Mouse (Mus musculus) urinary bladder, postnatal 36 days (tissue): ENCODE measurements around the gene Arpc1a.

Source experiments
- DNase-seq, 2 experiments: peaks; one replicate each; pipeline ENCODE4 v3.0.0; 2022; ENCODE audit warnings: low spot score in 2 of 2, mixed read lengths in 1 of 2

The Arpc1a gene

DNA sequence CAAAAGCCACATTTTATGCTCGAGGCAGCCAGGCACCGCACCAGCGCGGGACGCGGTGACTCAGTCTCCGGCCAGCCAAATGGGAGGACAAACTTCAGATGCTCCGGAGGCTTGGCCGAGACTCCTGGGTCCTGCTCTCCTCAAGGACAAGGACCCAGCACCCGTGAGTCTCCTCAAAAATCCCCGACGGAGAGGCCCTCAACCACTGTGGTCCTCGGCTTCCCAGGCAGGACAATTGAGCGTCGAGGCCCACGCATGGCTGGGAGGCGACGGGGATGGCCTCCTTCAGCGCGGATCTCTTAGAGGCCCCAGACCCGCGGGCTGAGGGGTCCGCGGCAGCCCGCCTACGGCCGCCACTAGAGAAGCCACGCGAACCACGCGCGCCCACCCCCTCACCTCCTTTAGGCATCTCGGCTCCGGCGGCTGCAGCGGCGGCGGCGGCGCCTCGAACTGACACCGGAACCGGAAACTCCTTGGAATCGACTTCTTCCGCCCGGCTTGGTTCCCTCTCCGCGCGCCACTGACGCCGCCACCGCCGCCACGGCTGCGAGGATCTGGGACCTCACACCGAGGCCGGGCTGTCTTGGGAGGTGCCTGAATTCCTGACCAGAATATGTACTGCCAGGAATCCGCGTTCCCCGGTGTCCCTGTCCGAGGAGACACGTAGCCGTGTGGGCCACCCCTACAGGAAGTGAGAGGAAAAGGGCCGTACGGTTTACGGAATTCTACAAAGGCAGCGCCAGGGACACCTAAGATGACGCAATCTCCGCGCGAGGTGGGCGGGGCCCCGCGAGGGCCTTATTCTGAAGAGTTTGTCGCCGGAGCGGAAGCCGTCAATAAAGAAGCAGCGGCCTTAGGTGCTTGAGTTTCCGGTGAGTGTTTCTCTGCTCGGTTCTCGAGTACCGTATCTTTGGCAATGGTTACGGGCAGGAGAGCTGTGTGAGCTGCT is 56.2 kb downstream of the Arpc1a start, which contains the start of the genes Pdap1 and Bud31:
Gene Pdap1 (minus strand): TSS at position 668 of the 949 bp plus-strand sequence.
Gene Bud31 (plus strand): TSS at position 792 of the 949 bp plus-strand sequence.
- peak; percentile 95 for DNase-seq

DNA sequence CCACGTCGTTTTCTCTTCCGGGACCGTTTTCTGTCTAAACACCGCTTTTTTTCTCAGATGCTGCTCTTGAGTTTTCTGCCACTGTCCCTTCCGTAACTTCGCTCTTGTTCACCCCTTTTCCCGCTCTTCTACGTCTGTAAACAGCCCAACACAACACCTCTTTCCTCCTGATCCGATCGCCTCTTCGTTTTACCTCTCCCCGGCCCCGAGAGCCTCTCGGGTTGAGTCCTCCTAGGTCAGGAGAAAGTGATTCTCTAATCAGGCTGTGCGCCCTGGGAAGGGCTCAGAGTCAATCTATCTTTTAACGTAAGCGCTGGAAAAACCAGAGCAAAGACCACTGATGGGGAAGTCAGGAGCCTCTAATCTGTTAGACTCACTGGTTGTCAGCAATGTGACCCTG is 57.0 kb downstream of the Arpc1a start:
- DNase-seq: no peak

DNA sequence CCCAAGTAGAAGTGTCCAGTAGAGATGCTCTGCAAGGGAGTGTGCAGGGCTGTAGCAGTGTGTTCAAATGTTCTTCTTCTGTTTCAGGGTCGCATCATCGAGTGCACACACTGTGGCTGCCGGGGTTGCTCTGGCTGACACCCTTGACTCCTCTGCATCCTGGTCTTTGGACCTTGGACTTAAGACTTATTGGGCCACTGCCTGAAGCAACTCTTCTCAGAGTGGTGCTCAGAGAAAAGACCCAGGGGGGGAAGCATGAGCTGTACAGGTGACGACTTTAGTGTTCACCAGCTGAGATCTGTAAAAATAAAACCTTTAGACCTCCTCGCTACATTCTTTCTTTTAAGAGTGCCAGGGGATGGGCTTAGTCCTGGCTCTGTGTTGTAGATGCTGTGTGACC is 64.1 kb downstream of the Arpc1a start:
- no peak for DNase-seq

DNA sequence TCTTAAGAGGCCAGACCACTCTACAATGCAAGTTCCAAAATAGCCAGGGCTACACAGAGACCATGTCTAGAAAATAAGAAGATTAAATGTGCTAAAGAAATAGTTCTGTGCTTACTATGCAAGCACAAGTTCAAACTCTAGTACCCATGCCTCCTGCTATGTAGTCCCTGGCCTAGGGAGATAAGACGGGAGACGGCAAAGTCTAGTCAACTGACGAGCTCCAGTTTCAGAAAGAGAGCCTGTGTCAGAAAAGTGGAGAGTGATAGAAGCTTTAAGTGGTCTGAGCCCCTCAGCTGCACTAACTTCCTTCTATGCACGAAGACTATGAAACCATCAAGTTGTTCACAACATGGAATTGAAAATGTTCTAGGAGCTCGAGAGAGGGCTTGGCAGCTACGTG is 65.7 kb downstream of the Arpc1a start:
- no peak for DNase-seq

DNA sequence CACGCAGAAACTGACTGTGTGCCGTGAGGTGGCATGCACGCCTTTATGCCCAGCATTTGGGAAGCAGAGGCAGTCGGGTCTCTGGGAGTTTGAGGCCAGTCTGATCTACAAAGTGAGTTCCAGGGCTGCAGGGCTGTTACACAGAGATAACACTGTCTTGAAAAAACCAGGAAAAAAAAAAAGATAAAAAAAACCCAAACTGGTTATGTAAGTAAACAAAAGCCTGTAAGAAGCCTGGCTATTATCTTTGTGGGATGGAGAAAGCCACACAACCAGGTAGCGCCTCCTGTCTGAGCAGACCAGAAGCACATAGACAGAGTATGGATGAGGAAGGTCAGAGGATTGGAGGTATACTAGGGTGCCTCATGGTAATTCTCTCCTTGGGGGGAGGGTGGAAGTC is 69.1 kb downstream of the Arpc1a start:
- no peak for DNase-seq
